Mouse (Mus musculus) small intestine, adult 2 months (tissue): ENCODE data around the gene Erp27.

Experiments used
- CTCF ChIP-seq: fragments of 200-500 bp; IDR thresholded peaks from 2 replicates; pipeline ENCODE4 v1.5.1; 2012; ENCODE audit warnings: low read depth, mild to moderate bottlenecking, control low read depth, inconsistent platforms, low read length, moderate library complexity, mixed read lengths; ENCODE audit not compliant: insufficient replicate concordance, insufficient read length; ENCODE audit errors: extremely low read depth
- POLR2A ChIP-seq: fragments of 200-500 bp; IDR thresholded peaks from 2 replicates; pipeline ENCODE4 v1.6.1; 2012; ENCODE audit warnings: low read depth, mild to moderate bottlenecking, control low read depth, inconsistent platforms, low read length, moderate library complexity

GRCm38 (mm10) chr6:136883431-136883915 lies 38.5 kb downstream of the Erp27 start:
- TF ChIP-seq CTCF (no peak), POLR2A (no peak)
